Mouse (Mus musculus) bone marrow macrophage, adult 2 months (primary cell): ENCODE results near the gene Ulk4.

Source experiments
- CTCF ChIP-seq: IDR thresholded peaks from 2 replicates; pipeline ENCODE4 v1.5.1; 2012; ENCODE audit warnings: low read depth, mild to moderate bottlenecking, low read length, moderate library complexity
- POLR2A ChIP-seq: IDR thresholded peaks from 2 replicates; pipeline ENCODE4 v1.6.1; 2012; ENCODE audit warnings: mild to moderate bottlenecking, low read depth, low read length, borderline replicate concordance

- TF ChIP-seq CTCF (no peak), POLR2A (no peak)
Observed at GRCm38 (mm10) chr9:121303086-121303485, 26.1 kb upstream of the Ulk4 start.
